Mouse (Mus musculus): ENCODE data around the gene Gm11985. TPM values are rescaled to one million over a fixed set of nuclear protein-coding genes. Genes with fewer than 3 reads are reported as not detected.

Gm11985 gene
- polyA plus RNA-seq, 1 experiment from 2014 or later = not detected

DNA sequence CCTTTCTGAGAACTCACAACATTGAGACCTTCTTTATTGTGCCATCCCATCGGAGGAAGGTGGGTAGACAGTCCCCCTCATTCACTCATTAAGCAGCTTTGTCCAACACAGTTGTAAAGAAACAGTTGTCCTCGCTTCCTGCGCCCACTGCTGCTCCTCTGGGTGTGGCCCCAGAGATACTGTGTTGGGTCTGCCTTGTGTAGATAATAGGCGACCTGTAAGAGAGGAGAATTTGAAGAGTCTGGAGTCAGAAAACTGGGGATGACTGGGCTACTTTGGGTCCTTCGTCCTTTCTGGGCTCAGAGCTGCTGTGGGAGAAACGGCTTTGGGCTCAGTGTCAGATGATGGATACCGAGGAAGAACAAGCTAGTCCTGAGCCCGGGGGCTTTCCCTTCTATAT lies 50.0 kb downstream of the Gm11985 start:
- Histone ChIP-seq H3K4me1 (ENCODE audit: control insufficient read depth, insufficient read depth, low read depth, low read length) (peaks cover 2% of the 10 kb centered on the region), H3K4me2 (ENCODE audit: low read length) (no peak overlapping the region), H3K9me3 (ENCODE audit: control insufficient read depth, low read length) (no peaks in the 10 kb centered on the region), H3K4me3 (ENCODE audit: low read length) (no peak overlapping the region), H3K27ac (ENCODE audit: low read depth, low read length) (no peak overlapping the region), H3K36me3 (ENCODE audit: control insufficient read depth, insufficient read depth, low read length) (0 out of 2 replicates have a peak, but pooled peaks cover 4% of the 10 kb centered on the region), H3K9ac (ENCODE audit: low read depth, low read length) (no peak overlapping the region), H3K27me3 (replicated peaks; ENCODE audit: control insufficient read depth, insufficient read depth, low read length) (no peaks in the 10 kb centered on the region)
- ATAC-seq = no peak
- WGBS = 94% methylated on average over 8 of the region's 8 CpGs

DNA sequence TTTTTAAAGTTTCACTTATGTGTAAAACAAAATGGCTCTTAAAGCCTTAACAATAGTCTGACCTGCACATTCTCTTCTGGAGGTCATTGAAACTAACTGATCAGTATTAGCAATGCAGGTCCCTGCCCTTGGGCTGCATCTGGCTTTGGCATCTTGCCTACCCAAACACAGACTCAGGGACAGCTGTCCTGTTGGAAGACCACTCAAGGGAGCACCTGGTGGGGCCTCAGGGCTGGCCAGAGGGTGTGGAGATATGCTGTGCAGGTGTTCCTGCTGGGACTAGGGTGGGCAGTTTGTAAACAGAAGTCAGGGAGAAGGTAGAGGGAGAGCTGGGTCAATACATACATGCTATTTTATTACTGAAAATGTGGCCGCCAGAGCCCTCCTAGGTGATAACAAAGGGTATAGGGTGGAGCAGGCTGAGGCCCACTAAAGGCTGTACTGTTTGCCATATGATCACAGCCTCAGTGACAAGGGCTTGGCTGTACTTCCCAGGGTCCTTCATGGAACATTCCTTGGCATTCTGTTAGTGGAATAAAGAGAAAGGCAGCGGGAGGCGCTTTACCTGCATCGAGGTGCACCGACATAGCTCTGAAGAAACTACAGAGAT lies 52.0 kb downstream of the Gm11985 start:
- no peaks in the 10 kb centered on the region for H3K27me3 ChIP-seq (replicated peaks; ENCODE audit: control insufficient read depth, insufficient read depth, low read length)
- no peak overlapping the region for H3K4me2 ChIP-seq (ENCODE audit: low read length)
- ATAC-seq = no peak
- H3K36me3 ChIP-seq (ENCODE audit: control insufficient read depth, insufficient read depth, low read length) = 0 out of 2 replicates have a peak, but pooled peaks cover 4% of the 10 kb centered on the region
- 96% methylated on average over 5 of the region's 5 CpGs for WGBS
- H3K9me3 ChIP-seq (ENCODE audit: control insufficient read depth, low read length) = no peaks in the 10 kb centered on the region
- H3K4me3 ChIP-seq (ENCODE audit: low read length) = no peak overlapping the region
- no peak overlapping the region for H3K9ac ChIP-seq (ENCODE audit: low read depth, low read length)
- no peak overlapping the region for H3K27ac ChIP-seq (ENCODE audit: low read depth, low read length)
- H3K4me1 ChIP-seq (ENCODE audit: control insufficient read depth, insufficient read depth, low read depth, low read length) = peaks cover 2% of the 10 kb centered on the region

DNA sequence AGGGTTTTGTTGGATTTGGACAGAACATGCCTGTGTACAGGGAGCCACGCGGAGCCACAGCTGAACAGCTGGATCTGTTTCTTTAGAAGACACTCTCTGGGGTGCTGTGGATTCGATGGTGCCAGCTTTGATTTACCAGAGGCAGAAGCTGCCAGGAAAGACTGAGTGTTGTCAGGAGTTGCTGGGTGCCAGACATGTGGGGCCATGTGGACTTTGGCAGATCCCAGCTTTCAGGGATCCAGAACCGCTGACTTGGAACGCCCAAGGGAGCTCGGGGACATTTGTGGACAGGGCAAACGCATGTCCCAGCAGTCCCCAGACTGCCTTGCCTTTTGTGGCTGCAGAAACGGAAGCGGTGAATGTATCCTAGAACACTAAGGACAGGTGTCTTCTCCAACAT lies 52.6 kb downstream of the Gm11985 start:
- Histone ChIP-seq H3K4me3 (ENCODE audit: low read length) (no peak overlapping the region), H3K4me2 (ENCODE audit: low read length) (no peak overlapping the region), H3K27ac (ENCODE audit: low read depth, low read length) (no peak overlapping the region), H3K9ac (ENCODE audit: low read depth, low read length) (no peak overlapping the region), H3K36me3 (ENCODE audit: control insufficient read depth, insufficient read depth, low read length) (peaks cover 6% of the 10 kb centered on the region), H3K9me3 (ENCODE audit: control insufficient read depth, low read length) (no peaks in the 10 kb centered on the region), H3K4me1 (ENCODE audit: control insufficient read depth, insufficient read depth, low read depth, low read length) (peaks cover 2% of the 10 kb centered on the region), H3K27me3 (replicated peaks; ENCODE audit: control insufficient read depth, insufficient read depth, low read length) (no peaks in the 10 kb centered on the region)
- 73% methylated on average over 9 of the region's 9 CpGs for WGBS
- ATAC-seq = no peak

DNA sequence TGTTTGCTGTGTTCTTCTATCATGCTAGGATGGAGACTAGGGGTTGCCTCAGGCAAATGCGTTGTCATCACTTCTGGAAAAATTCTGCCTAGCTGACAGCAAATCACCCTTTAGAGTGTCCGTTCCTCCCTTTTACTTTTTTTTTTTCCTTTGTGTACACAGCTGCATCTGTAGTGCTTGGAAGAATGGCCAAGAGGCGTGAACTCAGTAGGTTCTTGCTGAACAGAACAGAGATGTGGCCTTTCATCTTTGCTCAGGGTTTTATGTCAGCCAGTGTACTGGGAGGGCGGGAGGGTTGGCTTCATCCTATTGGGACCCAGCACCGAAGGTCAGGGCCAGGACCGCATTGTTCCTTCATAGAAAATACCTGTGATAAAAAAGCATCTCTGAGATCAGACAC lies 53.1 kb downstream of the Gm11985 start:
- no peaks in the 10 kb centered on the region for H3K9me3 ChIP-seq (ENCODE audit: control insufficient read depth, low read length)
- H3K4me3 ChIP-seq (ENCODE audit: low read length) = no peak overlapping the region
- no peak for ATAC-seq
- 72% methylated on average over 6 of the region's 6 CpGs for WGBS
- no peaks in the 10 kb centered on the region for H3K27me3 ChIP-seq (replicated peaks; ENCODE audit: control insufficient read depth, insufficient read depth, low read length)
- peaks cover 9% of the 10 kb centered on the region for H3K36me3 ChIP-seq (ENCODE audit: control insufficient read depth, insufficient read depth, low read length)
- peaks cover 2% of the 10 kb centered on the region for H3K4me1 ChIP-seq (ENCODE audit: control insufficient read depth, insufficient read depth, low read depth, low read length)
- no peak overlapping the region for H3K27ac ChIP-seq (ENCODE audit: low read depth, low read length)
- H3K9ac ChIP-seq (ENCODE audit: low read depth, low read length) = no peak overlapping the region
- no peak overlapping the region for H3K4me2 ChIP-seq (ENCODE audit: low read length)

DNA sequence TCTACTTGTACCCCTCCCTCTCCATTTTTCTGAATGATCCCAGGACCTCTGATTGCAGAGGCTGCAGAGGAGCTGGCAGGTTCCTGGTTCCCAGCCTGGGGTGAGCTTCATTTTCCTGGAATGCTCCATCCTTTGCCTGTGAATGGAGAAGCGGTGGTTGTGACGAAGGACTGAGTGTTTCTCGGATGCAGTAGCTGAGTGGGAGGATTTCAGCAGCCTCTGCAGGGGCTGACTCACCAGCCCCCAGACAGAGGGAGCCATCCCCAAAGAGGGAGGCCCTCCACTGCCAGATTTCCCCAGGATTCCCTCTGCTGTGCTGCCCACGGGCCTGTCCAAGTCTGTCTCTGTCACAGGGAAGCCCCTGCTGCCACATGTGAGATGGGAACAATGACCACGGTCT lies 54.0 kb downstream of the Gm11985 start:
- Histone ChIP-seq H3K27me3 (replicated peaks; ENCODE audit: control insufficient read depth, insufficient read depth, low read length) (no peaks in the 10 kb centered on the region), H3K4me1 (ENCODE audit: control insufficient read depth, insufficient read depth, low read depth, low read length) (peaks cover 2% of the 10 kb centered on the region), H3K4me3 (ENCODE audit: low read length) (no peak overlapping the region), H3K9me3 (ENCODE audit: control insufficient read depth, low read length) (no peaks in the 10 kb centered on the region), H3K4me2 (ENCODE audit: low read length) (no peak overlapping the region), H3K27ac (ENCODE audit: low read depth, low read length) (no peak overlapping the region), H3K36me3 (ENCODE audit: control insufficient read depth, insufficient read depth, low read length) (peaks cover 8% of the 10 kb centered on the region), H3K9ac (ENCODE audit: low read depth, low read length) (no peak overlapping the region)
- 83% methylated on average over 5 of the region's 5 CpGs for WGBS
- no peak for ATAC-seq

DNA sequence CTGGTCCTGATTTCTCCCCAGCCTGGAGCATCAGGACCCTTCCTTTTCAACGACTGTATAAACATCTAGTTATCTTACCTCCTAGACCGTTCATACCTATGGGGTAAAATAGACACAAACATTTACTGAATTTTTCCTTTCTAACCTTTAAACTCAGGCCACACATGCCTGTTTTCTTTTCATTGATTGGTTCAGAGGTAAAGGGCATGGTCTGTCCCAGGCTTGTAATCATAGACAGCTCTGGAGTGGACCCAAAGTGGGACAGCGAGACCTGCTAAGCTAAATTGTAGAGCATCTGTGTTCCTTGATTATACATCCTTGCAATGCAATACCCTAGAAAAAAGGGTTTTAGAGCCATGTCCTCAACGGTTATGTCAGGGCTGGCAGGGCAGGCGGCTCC lies 54.6 kb downstream of the Gm11985 start:
- ATAC-seq = no peak
- 94% methylated on average over 5 of the region's 5 CpGs for WGBS
- Histone ChIP-seq H3K9ac (ENCODE audit: low read depth, low read length) (no peak overlapping the region), H3K9me3 (ENCODE audit: control insufficient read depth, low read length) (no peaks in the 10 kb centered on the region), H3K4me1 (ENCODE audit: control insufficient read depth, insufficient read depth, low read depth, low read length) (peaks cover 2% of the 10 kb centered on the region), H3K27me3 (replicated peaks; ENCODE audit: control insufficient read depth, insufficient read depth, low read length) (no peaks in the 10 kb centered on the region), H3K27ac (ENCODE audit: low read depth, low read length) (no peak overlapping the region), H3K4me3 (ENCODE audit: low read length) (no peak overlapping the region), H3K36me3 (ENCODE audit: control insufficient read depth, insufficient read depth, low read length) (peaks cover 8% of the 10 kb centered on the region), H3K4me2 (ENCODE audit: low read length) (no peak overlapping the region)

Other genes with a start within 250 kb of the Gm11985 start
- gene Adcy1, start 125.1 kb downstream of the Gm11985 start, polyA plus RNA-seq (2015; fragmentation: Nextera tagmentation; extraction: Ambion mirVana) = 13.1 and 15.2 TPM in 2 replicates
- gene Igfbp1, start 9.2 kb upstream of the Gm11985 start, polyA plus RNA-seq (2015; fragmentation: Nextera tagmentation; extraction: Ambion mirVana) = 0.10 and 0.20 TPM in 2 replicates
- gene Igfbp3, start 25.4 kb upstream of the Gm11985 start, polyA plus RNA-seq (2015; fragmentation: Nextera tagmentation; extraction: Ambion mirVana) = 24.2 and 25.1 TPM in 2 replicates